Mouse (Mus musculus) neural tube, postnatal 0 days (tissue): ENCODE results near the gene Plekhf1. TPM values are rescaled to one million over a fixed set of nuclear protein-coding genes. Genes with fewer than 3 reads are reported as not detected.

ENCODE experiments used
- polyA plus RNA-seq: library from polyadenylated mRNA; unstranded; fragments of >200 nt; fragmentation: Nextera tagmentation; extraction: Ambion mirVana; gene quantifications from 2 replicates; pipeline ENCODE4 v1.2.1, GENCODE M21; 2015

Gene Plekhf1
- 0.79 and 0.99 TPM in 2 replicates for polyA plus RNA-seq

DNA sequence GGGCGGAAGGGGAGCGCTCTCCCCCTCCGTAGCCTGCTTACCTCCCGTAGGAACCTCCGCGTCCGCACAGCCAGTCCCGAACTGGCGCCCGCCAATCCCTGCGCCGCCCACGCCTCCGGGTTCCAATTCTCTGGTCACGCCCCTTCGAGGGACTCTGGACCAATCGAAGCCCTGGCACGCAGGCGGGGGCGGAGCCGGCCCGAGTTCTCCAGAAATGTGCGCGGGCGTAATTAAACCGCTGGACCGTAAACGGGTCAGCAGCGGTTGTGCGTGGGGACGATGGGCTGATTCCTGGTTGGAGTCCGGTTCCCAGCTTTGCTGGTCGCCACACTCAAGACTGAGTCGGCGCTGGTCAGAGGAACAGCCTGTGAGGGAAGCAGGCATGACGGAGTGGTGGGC, at the start of gene Plekhf1:
Gene Plekhf1, minus strand, starts transcription at position 117 of the 399 bp plus-strand sequence.

DNA sequence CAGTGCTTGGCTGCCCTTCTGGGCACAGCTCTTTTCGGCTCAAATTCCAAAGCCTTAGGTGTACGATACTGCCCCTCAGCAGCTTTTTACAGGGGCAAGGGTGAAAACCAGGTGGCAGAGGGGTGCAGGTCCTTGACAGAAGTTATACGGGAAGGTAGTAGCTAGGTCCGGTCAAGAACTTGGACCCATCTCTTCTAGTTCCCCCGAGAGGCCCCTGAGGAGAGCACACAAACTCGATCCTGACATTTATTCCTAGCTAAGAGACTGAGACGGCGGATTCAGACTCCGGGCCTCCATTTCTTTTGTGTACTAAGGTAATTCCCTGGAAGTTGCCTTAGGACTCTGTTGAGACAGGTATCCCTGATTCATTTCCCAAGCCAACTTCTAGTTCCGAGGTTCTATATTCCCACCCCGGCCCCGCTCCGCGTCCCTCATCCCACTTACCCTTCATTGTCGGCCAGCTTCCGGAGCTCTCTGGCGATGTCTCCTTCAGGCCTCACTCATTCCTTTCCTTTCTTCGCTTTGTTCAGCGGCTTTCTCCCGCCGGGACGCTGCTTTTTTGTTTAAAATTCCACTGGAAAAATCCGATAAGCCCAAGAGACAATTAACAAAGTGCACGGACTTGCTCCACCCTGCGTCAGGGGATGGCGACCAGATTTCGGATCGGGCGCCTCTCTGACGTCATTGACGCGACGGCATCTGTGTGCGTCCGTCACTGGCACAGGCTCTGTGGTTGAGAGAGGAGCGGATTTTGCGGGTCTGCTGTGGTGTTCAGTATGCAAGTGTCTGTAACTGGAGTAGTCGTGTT, 43.1 kb upstream of the Plekhf1 start, which contains the start of gene Pop4:
Gene Pop4, minus strand, starts transcription at position 721 of the 808 bp plus-strand sequence.

DNA sequence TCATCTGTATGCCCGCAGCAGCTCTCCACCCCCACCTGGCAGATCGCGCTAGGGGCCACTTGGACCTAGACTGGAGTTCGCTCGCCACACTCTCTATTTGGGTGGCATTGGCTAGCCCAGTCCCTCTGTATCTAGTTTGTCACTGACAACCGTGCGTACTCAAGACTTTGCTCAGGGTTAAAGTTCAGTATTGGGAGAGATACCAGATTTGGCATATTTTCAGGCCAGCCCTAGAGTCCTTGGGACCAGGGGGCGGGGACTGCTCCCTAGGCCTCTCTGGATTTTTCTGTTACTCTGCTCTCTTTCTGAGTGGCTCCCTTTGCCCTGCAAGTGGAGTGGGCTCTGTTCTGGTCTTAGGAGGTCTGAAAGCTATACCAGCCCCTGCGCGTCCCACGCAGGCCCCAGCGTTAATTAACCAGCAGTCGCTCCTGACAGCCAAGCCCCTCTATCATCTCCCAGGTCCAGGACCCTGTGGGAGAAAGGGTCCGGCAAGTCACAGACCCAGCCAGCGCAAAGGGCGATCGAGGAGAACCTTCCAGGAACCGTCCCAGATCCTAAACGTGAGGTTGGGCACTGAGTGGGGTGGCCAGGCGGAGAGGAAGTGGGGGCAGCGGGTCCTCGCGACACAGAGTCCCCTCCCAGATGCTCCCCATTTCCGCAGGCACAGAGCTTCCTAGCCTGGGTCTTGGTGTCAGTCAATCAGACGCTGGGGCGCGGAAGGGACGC, 44.7 kb downstream of the Plekhf1 start, which contains the start of gene 1600014C10Rik:
Gene 1600014C10Rik, plus strand, starts transcription at position 256 of the 726 bp plus-strand sequence.

Other genes starting within 250 kb of the Plekhf1 start
- 35.5 and 38.3 TPM in 2 replicates for gene Uri1, start 204.5 kb downstream of the Plekhf1 start, polyA plus RNA-seq
- 18.2 and 19.4 TPM in 2 replicates for gene Ccne1, start 120.5 kb downstream of the Plekhf1 start, polyA plus RNA-seq
- gene 1600014C10Rik, start 44.8 kb downstream of the Plekhf1 start, polyA plus RNA-seq = 29.1 and 31.2 TPM in 2 replicates
- 58.2 and 60.5 TPM in 2 replicates for gene Pop4, start 43.4 kb upstream of the Plekhf1 start, polyA plus RNA-seq